Mouse (Mus musculus) MEL (cell line): ENCODE data around the gene Dok7. TPM values are rescaled to one million over a fixed set of nuclear protein-coding genes. Genes with fewer than 3 reads are reported as not detected.

Experiments used
- DNase-seq: peaks from one replicate; pipeline ENCODE4 v3.0.0; 2011; ENCODE audit warnings: low read depth, low spot score
- H3K27ac ChIP-seq: 2 replicates; pipeline ENCODE4 v1.5.1; 2012; ENCODE audit warnings: low read depth, mild to moderate bottlenecking, control low read depth, low read length, moderate library complexity; ENCODE audit not compliant: control insufficient read depth
- H3K27me3 ChIP-seq, 2 experiments: fragments of 150-350 bp in 1 of 2; sonication (generic) in 1 of 2; 2 replicates each; pipeline ENCODE4 v1.6.1; 2012; ENCODE audit warnings: low read length in 2 of 2, mild to moderate bottlenecking in 2 of 2, improper control_type of control experiment in 1 of 2, moderate library complexity in 1 of 2; ENCODE audit not compliant: insufficient read depth in 2 of 2, control insufficient read depth in 1 of 2
- H3K36me3 ChIP-seq, 2 experiments: 2 replicates each; pipeline ENCODE4 v1.6.1; 2012 to 2014; ENCODE audit warnings: low read length in 2 of 2, improper control_type of control experiment in 1 of 2, inconsistent platforms in 1 of 2, mild to moderate bottlenecking in 1 of 2; ENCODE audit not compliant: insufficient read depth in 2 of 2, control insufficient read depth in 1 of 2
- H3K4me1 ChIP-seq, 2 experiments: fragments of 150-350 bp in 1 of 2; sonication (generic) in 1 of 2; 2 replicates each; pipeline ENCODE4 v1.6.1; 2012; ENCODE audit warnings: low read length in 2 of 2, improper control_type of control experiment in 1 of 2, mild to moderate bottlenecking in 1 of 2; ENCODE audit not compliant: insufficient read depth in 2 of 2, control insufficient read depth in 1 of 2
- H3K4me3 ChIP-seq, 2 experiments: fragments of 150-350 bp in 1 of 2; sonication (generic) in 1 of 2; 2 replicates each; pipeline ENCODE4 v1.5.1; 2012; ENCODE audit warnings: low read depth in 2 of 2, low read length in 2 of 2, mild to moderate bottlenecking in 2 of 2, moderate library complexity in 2 of 2, control low read depth in 1 of 2, improper control_type of control experiment in 1 of 2; ENCODE audit not compliant: control insufficient read depth in 1 of 2, insufficient read depth in 1 of 2
- H3K79me2 ChIP-seq: 2 replicates; pipeline ENCODE4 v1.6.1; 2012; ENCODE audit warnings: mild to moderate bottlenecking, low read length, moderate library complexity; ENCODE audit not compliant: control insufficient read depth, poor library complexity, insufficient read depth
- H3K9ac ChIP-seq: 2 replicates; pipeline ENCODE4 v1.6.1; 2012; ENCODE audit warnings: low read depth, mild to moderate bottlenecking, control low read depth, low read length, moderate library complexity; ENCODE audit not compliant: control insufficient read depth, poor library complexity, severe bottlenecking
- H3K9me3 ChIP-seq: fragments of 150-350 bp; sonication (generic); replicated peaks from 2 replicates; pipeline ENCODE4 v1.6.1; 2012; ENCODE audit warnings: mild to moderate bottlenecking, low read length, improper control_type of control experiment, moderate library complexity; ENCODE audit not compliant: insufficient read depth
- ELF1 ChIP-seq: IDR thresholded peaks from 2 replicates; pipeline ENCODE4 v1.6.1; 2014; ENCODE audit warnings: low read depth, mild to moderate bottlenecking, inconsistent platforms, low read length, improper control_type of control experiment, moderate library complexity
- GABPA ChIP-seq: IDR thresholded peaks from 2 replicates; pipeline ENCODE4 v1.6.1; 2012; ENCODE audit warnings: low read depth, mild to moderate bottlenecking, inconsistent platforms, low read length, improper control_type of control experiment, moderate library complexity
- GATA1 ChIP-seq: IDR thresholded peaks from 2 replicates; pipeline ENCODE4 v1.6.1; 2011; ENCODE audit warnings: low read depth, low read length, improper control_type of control experiment
- KAT2A ChIP-seq: conservative IDR thresholded peaks from 2 replicates; pipeline ENCODE4 v1.6.1; 2012; ENCODE audit warnings: low read depth, low read length, improper control_type of control experiment, inconsistent platforms
- MAFK ChIP-seq: IDR thresholded peaks from 2 replicates; pipeline ENCODE4 v1.6.1; 2011; ENCODE audit warnings: low read depth, mild to moderate bottlenecking, low read length, improper control_type of control experiment, borderline replicate concordance
- MAX ChIP-seq: IDR thresholded peaks from 2 replicates; pipeline ENCODE4 v1.6.1; 2011; ENCODE audit warnings: low read length, improper control_type of control experiment
- MEF2A ChIP-seq: IDR thresholded peaks from 2 replicates; pipeline ENCODE4 v1.6.1; 2014; ENCODE audit warnings: low read depth, mild to moderate bottlenecking, inconsistent platforms, low read length, improper control_type of control experiment; ENCODE audit not compliant: poor library complexity, insufficient replicate concordance, severe bottlenecking; ENCODE audit errors: extremely low read depth
- MYB ChIP-seq: IDR thresholded peaks from 2 replicates; pipeline ENCODE4 v1.6.1; 2011; ENCODE audit warnings: mild to moderate bottlenecking, low read depth, low read length, improper control_type of control experiment
- NELFE ChIP-seq: IDR thresholded peaks from 2 replicates; pipeline ENCODE4 v1.6.1; 2011; ENCODE audit warnings: low read depth, low read length, improper control_type of control experiment
- POLR2AphosphoS2 ChIP-seq: IDR thresholded peaks from 2 replicates; pipeline ENCODE4 v1.6.1; 2011; ENCODE audit warnings: low read length, improper control_type of control experiment
- SMC3 ChIP-seq: IDR thresholded peaks from 2 replicates; pipeline ENCODE4 v1.6.1; 2011; ENCODE audit warnings: low read depth, low read length, improper control_type of control experiment
- TBP ChIP-seq: IDR thresholded peaks from 2 replicates; pipeline ENCODE4 v1.8.0; 2011; ENCODE audit warnings: low read depth, low read length, improper control_type of control experiment
- UBTF ChIP-seq: IDR thresholded peaks from 2 replicates; pipeline ENCODE4 v1.6.1; 2012; ENCODE audit warnings: low read depth, mild to moderate bottlenecking, inconsistent platforms, low read length, improper control_type of control experiment, moderate library complexity, borderline replicate concordance; ENCODE audit not compliant: insufficient read depth
- USF1 ChIP-seq: IDR thresholded peaks from 2 replicates; pipeline ENCODE4 v1.6.1; 2014; ENCODE audit warnings: low read depth, mild to moderate bottlenecking, inconsistent platforms, low read length, improper control_type of control experiment, moderate library complexity
- USF2 ChIP-seq, 2 experiments: IDR thresholded peaks; 2 replicates each; pipeline ENCODE4 v1.6.1; 2011 to 2012; ENCODE audit warnings: improper control_type of control experiment in 2 of 2, low read length in 2 of 2, borderline replicate concordance in 1 of 2, inconsistent platforms in 1 of 2, low read depth in 1 of 2, mild to moderate bottlenecking in 1 of 2; ENCODE audit not compliant: insufficient read depth in 1 of 2
- ZMIZ1 ChIP-seq: IDR thresholded peaks from 2 replicates; pipeline ENCODE4 v1.6.1; 2012; ENCODE audit warnings: low read depth, mild to moderate bottlenecking, inconsistent platforms, low read length, improper control_type of control experiment, moderate library complexity
- polyA plus RNA-seq, 2 experiments: library from polyadenylated mRNA; stranded (reverse) in 1 of 2; unstranded in 1 of 2; fragments of >175 nt in 1 of 2; fragments of >200 nt in 1 of 2; gene quantifications; 2 replicates each; pipeline versions ENCODE4 v1.2.1 to v1.2.4; 2012; ENCODE audit warnings: low replicate concordance in 2 of 2, low read depth in 1 of 2; ENCODE audit not compliant: insufficient read length in 2 of 2, insufficient read depth in 1 of 2, missing spikeins in 1 of 2
- total RNA-seq: library from RNA; depleted of rRNA; stranded (reverse); fragments of 300-350 nt; gene quantifications from 2 replicates; pipeline ENCODE4 v1.2.3, GENCODE M21; 2012

The Dok7 gene
- total and polyA plus RNA-seq, 3 experiments, result 0.08 to 0.21 TPM; not detected in 1

- no peaks in the 10 kb centered on the region for H3K27me3 ChIP-seq
- H3K9me3 ChIP-seq, result no peaks in the 10 kb centered on the region
- TF ChIP-seq MAFK (no peak), GATA1 (no peak), SMC3 (no peak), MYB (no peak), NELFE (no peak), MAX (no peak), GABPA (no peak)
- DNase-seq, result no peak
- no peak overlapping the region for H3K4me3 ChIP-seq
- H3K9ac ChIP-seq, result no peak overlapping the region
- peaks cover 3 to 35% of the 10 kb centered on the region in 2 experiments; a peak in 3 of 4 replicates for H3K4me1 ChIP-seq
- H3K36me3 ChIP-seq, result peaks cover 0 to 7% of the 10 kb centered on the region in 2 experiments; a peak in 2 of 4 replicates
- no peaks in the 10 kb centered on the region for H3K79me2 ChIP-seq
- no peak overlapping the region for H3K27ac ChIP-seq
Measured at GRCm38 (mm10) chr5:35037438-35037837, 19.1 kb upstream of the Dok7 start.

- Histone ChIP-seq H3K27me3 (no peaks in the 10 kb centered on the region), H3K4me1 (peaks cover 3 to 21% of the 10 kb centered on the region in 2 experiments; a peak in 3 of 4 replicates), H3K9ac (peak within 1 kb of the TSS; percentile 55), H3K4me3 (peak within 1 kb of the TSS; percentile 46 to 51; a peak in 3 of 4 replicates), H3K36me3 (no peaks in the 10 kb centered on the region), H3K9me3 (no peaks in the 10 kb centered on the region), H3K27ac (no peak within 1 kb of the TSS), H3K79me2 (no peaks in the 10 kb centered on the region; the same call in 1 of the 2 replicates)
- DNase-seq, result no peak
- TF ChIP-seq GATA1 (no peak), UBTF (no peak), KAT2A (no peak), USF1 (no peak), NELFE (no peak), USF2 (IDR thresholded peaks at IDR 0.05; ENCODE audit: borderline replicate concordance in 1 of 2, insufficient read depth in 1 of 2, low read depth in 1 of 2, low read length in 2 of 2) (no peak), POLR2AphosphoS2 (no peak), MEF2A (no peak), ELF1 (no peak), TBP (no peak), ZMIZ1 (no peak)
Measured at GRCm38 (mm10) chr5:35041268-35041829, 15.2 kb upstream of the Dok7 start, which contains the start of gene Hgfac. TSS of gene Hgfac (plus strand) at chr5:35041509.
